24 mouse cellular contexts compared by ENCODE assay signal in the genomic region with DNA sequence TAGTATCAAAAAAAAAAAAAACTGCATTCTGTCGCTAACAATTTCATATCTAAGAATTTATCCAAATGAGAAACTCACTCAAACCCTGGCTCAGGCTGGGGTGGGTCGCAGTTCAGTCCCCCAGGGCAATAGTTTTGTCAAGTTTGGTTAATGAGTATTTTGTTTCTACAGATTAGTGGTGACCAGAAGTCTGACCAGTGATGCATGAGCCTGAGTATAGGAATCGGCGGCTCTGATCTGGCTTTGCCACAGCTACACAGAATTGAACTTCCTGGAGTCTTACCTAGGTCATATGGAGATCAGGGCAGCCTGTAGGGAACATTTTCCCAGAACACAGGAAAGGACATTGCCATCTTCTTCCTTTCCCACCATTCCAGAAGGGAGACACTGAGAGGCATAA.
DNase-seq lines count a peak whose midpoint lies in the region; ATAC-seq and TF ChIP-seq lines count a peak whose summit lies in the region.
"Had no signal": no experiment of that assay in that cellular context is flagged by ENCODE, and none has a peak within 500 bp of the region (broad histone marks: within the 10 kb centered on the region; RNA-seq: fewer than 3 reads in every experiment).

No protein-coding gene starts in this region.

- H3K9ac ChIP-seq in kidney, embryonic 15.5 days = no peak overlapping the region
- no peak overlapping the region for H3K9ac ChIP-seq in kidney, postnatal 0 days (ENCODE audit: low read depth, low read length)
- H3K9ac ChIP-seq: embryonic facial prominence, embryonic 12.5 days; forebrain, embryonic 13.5 days; forebrain, embryonic 15.5 days had no signal

- H3K27me3 ChIP-seq in kidney, embryonic 15.5 days = no peaks in the 10 kb centered on the region
- no peaks in the 10 kb centered on the region for H3K27me3 ChIP-seq in kidney, postnatal 0 days (ENCODE audit: insufficient read depth, low read length)
- H3K27me3 ChIP-seq: CH12.LX; embryonic facial prominence, embryonic 12.5 days; forebrain, embryonic 13.5 days; forebrain, embryonic 15.5 days; Patski had no signal

- H3K27ac ChIP-seq in kidney, embryonic 15.5 days = peak overlapping the region; percentile 52; the same call in 1 of the 2 replicates
- H3K27ac ChIP-seq in kidney, postnatal 0 days = no peak overlapping the region
- H3K27ac ChIP-seq: embryonic facial prominence, embryonic 10.5 days; embryonic facial prominence, embryonic 12.5 days; forebrain, embryonic 13.5 days; forebrain, embryonic 15.5 days had no signal

- no peak overlapping the region for H3K4me3 ChIP-seq in kidney, embryonic 15.5 days (replicated peaks)
- no peak overlapping the region for H3K4me3 ChIP-seq in kidney, postnatal 0 days (replicated peaks; ENCODE audit: low read depth, low read length)
- H3K4me3 ChIP-seq: embryonic facial prominence, embryonic 10.5 days; embryonic facial prominence, embryonic 12.5 days; forebrain, embryonic 13.5 days; forebrain, embryonic 15.5 days had no signal

- peak; percentile 73 for ATAC-seq in kidney, embryonic 15.5 days (replicated peaks; ENCODE audit: low FRiP score)
- ATAC-seq in kidney, postnatal 0 days (replicated peaks; ENCODE audit: low FRiP score, low read depth) = 0 out of 2 replicates have a peak, but pooled peaks have one; percentile 46
- ATAC-seq: activated CD4-positive, CD25-positive, alpha-beta regulatory T cell, adult 4 months; CD4-positive, CD25-positive, alpha-beta regulatory T cell, adult 4 months; forebrain, embryonic 13.5 days; forebrain, embryonic 15.5 days; Patski had no signal

- 67% methylated on average over 4 of the region's 4 CpGs for WGBS in kidney, embryonic 15.5 days
- WGBS in kidney, postnatal 0 days = 69% methylated on average over 4 of the region's 4 CpGs

- H3K36me3 ChIP-seq in kidney, embryonic 15.5 days = no peaks in the 10 kb centered on the region
- no peaks in the 10 kb centered on the region for H3K36me3 ChIP-seq in kidney, postnatal 0 days (ENCODE audit: insufficient read depth, low read length)
- H3K36me3 ChIP-seq: embryonic facial prominence, embryonic 10.5 days; embryonic facial prominence, embryonic 12.5 days; forebrain, embryonic 15.5 days; G1E had no signal

- TF ChIP-seq CTCF in kidney, postnatal 0 days (IDR thresholded peaks at IDR 0.05; ENCODE audit: low read depth) = no peak

- no peaks in the 10 kb centered on the region for H3K4me1 ChIP-seq in kidney, embryonic 15.5 days
- no peaks in the 10 kb centered on the region for H3K4me1 ChIP-seq in kidney, postnatal 0 days (replicated peaks; ENCODE audit: insufficient read depth, low read length)
- H3K4me1 ChIP-seq: embryonic facial prominence, embryonic 10.5 days; embryonic facial prominence, embryonic 12.5 days; forebrain, embryonic 13.5 days; forebrain, embryonic 15.5 days had no signal

- H3K4me2 ChIP-seq in kidney, embryonic 15.5 days = no peak overlapping the region
- H3K4me2 ChIP-seq in kidney, postnatal 0 days (ENCODE audit: low read length) = no peak overlapping the region
- H3K4me2 ChIP-seq: embryonic facial prominence, embryonic 12.5 days; forebrain, embryonic 13.5 days; forebrain, embryonic 15.5 days had no signal

- H3K9me3 ChIP-seq in kidney, embryonic 15.5 days (replicated peaks) = no peaks in the 10 kb centered on the region
- no peaks in the 10 kb centered on the region for H3K9me3 ChIP-seq in kidney, postnatal 0 days (replicated peaks; ENCODE audit: low read length)
- H3K9me3 ChIP-seq: embryonic facial prominence, embryonic 10.5 days; embryonic facial prominence, embryonic 12.5 days; forebrain, embryonic 13.5 days; forebrain, embryonic 15.5 days; G1E had no signal

- DNase-seq in kidney, adult 9 months = peak; percentile 5
- DNase-seq in kidney, adult 8-10 months = no peak
- DNase-seq in kidney, adult 11 months = no peak
- DNase-seq in kidney, postnatal 0 days (ENCODE audit: low spot score) = no peak
- no peak for DNase-seq in kidney, postnatal 10 days
- DNase-seq: adrenal gland, adult 8-10 months; adrenal gland, postnatal 14 days; adrenal gland, postnatal 36 days; B cell, adult 2 months; cerebellum, adult 11-12 months; cerebellum, adult 2 months; cerebellum, adult 9-10 months; cerebellum, postnatal 10 days; cerebellum, postnatal 25 days had no signal
